Mouse (Mus musculus): Measurements from ENCODE around the gene Kcnh1.
A peak's percentile ranks its signal among the peaks of the same experiment; 100 is the strongest.

Kcnh1 gene

DNA sequence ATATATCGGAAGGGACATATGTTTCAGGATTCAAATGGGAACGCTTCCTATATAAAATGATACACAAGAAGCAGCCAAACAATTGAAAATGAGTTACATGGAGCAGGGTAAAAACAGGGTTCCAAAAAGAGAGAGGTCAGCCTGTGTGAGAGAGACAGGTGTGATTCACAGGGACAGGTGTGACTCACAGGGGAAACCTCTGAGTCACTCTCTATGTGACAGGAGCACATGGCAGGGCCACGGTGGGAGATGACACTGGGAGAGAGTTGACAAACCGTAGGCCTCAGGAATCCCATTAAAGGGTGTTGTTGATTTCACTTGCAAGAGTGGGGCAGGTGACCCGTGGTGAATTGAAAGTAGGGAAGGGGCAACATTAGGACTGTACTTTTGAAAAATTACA lies 228.6 kb downstream of the Kcnh1 start:
- no peak for DNase-seq

DNA sequence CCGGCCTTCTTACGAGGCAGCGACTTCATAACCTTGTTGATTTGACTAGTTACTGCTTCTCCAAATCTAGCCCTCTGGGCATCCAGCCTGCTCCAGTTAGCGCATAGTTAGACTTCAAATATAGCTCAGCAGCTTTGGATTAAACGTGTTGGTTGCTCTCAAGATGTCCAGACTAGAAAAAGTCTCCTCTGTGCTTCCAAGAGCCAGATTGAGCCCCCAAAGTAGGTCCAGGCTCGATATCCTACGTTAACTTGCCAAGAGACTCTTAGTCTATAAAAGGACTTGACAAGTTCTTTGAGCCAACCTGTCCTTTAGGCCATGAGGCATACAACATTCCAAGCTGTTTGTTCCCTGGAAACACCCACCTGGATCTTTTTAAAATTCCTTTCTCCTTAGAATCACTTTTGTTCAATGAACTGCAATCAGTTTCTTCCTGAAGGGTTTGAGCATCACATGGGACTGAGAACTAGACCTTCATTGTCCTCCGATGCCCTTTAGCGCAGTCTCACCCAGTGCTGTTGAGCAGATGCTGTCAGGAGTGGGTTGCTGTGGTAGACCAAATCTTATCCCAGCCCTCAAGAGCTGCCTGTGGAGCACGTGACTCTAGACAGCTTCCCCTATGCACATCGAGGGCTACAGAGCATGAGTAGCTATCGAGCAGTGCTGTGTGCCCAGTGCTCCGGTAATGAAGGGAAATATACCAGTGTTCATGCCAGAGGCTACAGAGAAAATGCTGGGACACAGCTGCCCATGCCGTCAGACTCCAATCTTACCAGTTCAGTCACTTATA lies 231.0 kb downstream of the Kcnh1 start:
- no peak for DNase-seq

DNA sequence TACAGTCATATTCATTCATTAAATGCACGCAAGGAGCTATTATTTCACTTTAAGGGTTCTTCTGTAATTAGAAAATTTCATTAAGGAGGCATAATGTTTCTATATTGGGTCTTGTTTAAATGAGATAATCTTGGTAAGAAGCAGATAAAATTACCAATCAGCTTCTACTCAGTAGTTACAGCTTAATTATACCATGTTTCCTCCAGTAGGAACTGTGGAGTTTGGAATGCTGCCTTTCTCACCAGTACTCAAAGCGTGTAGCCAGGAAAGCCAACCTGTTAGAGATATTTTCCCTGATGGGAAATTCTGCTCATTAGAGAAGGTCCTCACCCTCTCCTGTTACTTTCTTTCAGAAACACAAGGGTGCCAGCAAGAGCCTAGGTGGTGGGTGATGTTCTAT lies 240.8 kb downstream of the Kcnh1 start:
- no peak for DNase-seq

DNA sequence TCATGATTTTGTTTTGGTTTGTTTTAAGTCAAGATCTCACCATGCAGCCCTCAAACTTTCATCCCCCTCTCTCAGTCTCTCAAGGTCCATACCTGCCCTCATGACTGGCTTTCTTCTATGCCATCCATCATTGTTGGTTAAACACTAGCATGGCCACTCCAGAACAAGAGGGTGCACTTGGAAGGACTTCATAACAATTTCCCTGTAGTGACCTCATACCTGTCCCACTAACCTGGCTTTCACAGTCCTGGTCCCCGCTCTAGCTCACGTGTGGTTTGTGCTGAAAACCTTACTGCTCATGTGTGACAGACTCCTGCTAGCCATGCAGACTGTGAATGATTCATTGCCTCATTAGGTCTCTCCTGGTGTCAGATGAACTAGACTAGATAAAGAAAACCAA lies 244.9 kb downstream of the Kcnh1 start:
- no peak for DNase-seq

DNA sequence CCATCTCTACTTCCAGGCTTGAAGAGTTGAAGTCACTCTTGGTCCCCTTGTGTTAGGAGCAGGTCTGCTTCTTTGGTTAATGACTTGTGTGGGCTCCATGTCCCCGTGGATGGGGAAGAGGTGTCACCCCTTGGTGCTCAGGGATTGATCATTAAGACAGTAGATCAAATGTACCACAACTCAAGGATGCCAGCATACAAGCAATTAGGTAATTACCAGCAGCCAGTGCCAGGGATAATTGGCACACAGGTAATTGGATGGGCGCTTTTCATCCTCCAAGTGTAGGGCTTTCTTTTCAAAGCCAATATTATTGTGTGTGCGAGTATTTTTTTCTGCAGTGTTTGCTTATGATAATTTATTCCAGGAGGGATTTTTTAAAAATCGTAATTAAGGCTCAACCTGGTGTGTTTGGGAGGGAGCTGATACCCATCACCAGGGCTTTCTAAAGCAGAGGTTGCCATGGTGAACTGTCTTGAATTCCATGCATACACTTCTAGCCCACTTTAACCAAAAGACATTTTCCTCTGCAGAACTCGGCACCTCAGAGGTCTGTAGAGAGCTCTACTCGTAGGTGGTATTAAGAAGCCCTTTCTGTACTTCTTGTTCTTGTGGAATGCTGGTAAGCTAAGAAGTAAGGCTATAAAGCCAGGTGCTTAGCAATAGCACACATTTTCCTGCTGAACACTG lies 248.7 kb downstream of the Kcnh1 start:
- no peak for DNase-seq

DNA sequence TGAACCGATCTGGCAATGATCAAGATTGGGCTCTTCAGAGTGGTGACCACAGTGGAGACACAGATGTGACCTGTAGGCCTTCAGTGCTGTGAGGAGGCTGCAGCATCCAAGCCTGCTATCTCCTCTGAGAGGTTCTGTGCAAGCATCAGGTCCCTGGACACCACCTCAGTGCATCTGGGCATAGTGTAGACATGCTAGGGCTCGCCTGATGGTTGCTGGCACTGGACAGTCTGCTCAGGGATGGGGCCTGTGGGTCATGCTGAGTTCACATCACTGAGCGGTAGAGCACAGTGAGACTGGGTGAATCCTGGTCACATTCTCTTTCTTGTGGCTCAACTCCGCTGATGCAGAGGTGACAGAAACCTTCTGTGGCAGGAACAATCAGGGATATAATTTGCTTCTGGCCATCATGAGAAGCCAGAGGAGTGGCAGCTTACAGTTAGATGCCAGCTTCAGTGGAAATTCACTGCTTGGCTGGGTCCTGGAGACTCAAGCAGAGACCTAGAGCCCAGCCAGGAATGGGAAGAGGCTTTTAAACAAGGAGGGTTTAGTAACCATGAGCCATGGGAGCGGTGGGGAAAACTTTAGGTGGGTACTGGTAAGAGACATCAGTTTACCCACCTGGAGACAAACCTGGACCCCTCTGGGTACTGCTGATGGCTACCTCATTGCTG lies 252.3 kb downstream of the Kcnh1 start:
- no peak for DNase-seq

DNA sequence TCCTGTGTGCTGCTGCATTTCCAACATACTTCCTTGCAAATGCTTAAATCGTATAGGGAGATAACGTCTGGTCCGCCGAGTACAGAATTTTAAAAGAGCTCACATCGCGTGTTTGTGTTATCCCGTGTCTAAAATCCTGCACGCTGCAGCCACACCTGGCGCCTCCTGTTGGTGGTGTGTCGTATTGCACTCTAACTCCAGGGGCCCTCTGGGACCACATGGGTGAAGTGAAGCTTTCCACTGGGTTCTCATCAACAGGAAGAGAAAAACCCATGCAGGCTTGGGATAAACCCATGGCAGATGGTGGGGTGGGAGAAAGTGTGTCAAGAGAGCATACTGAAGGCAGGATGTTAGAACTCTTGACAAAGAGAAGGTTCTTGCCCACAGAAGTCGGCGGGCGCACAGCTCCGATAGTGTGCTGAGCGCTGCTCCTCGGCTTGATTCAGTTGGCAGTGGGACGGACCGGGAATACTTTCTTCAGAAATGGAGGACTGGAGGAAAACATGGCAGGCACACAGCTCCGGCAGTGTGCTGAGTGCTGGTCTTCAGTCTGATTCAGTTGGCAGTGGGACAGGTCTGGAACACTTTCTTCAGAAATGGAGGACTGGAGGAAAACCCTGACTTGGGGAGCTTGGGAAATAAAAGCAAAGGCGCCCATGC lies 253.6 kb downstream of the Kcnh1 start:
- peak; percentile 16 to 24 for DNase-seq

DNA sequence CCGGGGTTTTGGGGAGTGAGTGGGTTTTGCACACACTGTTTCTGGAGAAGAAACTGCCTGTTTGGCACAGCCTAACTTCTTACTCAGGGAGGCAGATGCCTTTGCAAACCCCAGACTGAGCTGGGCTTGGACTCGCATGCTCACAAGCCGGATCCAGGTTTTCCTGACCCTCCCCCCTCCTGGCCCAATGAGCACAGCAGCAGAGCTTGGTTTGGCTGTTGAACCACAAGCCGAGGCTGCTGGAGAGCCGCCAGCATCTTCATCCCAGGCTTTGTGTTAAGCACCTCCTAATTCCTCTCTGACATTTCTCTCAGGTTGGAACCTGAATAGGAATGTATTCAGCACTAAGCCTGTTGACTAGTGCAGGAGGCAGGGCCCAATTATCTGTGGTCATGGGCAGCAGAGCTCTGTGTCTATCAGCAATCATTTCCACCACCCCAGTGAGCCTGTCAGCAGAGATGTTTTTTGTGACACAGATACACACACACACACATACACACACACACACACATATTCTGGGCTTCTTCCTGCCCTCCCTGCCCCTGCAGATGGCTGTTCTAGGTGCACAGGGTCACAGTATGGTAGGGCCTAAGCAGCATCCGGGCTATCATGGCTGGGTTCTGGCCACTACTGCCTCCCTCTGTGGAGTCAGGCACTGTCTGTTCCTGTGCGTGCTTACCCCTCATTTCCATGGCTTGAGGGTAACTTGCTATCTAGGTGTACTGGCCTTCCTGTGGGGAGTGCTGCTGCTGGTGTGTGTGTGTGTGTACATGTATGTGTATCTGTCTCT lies 254.3 kb downstream of the Kcnh1 start:
- peak; percentile 66 to 72 for DNase-seq

DNA sequence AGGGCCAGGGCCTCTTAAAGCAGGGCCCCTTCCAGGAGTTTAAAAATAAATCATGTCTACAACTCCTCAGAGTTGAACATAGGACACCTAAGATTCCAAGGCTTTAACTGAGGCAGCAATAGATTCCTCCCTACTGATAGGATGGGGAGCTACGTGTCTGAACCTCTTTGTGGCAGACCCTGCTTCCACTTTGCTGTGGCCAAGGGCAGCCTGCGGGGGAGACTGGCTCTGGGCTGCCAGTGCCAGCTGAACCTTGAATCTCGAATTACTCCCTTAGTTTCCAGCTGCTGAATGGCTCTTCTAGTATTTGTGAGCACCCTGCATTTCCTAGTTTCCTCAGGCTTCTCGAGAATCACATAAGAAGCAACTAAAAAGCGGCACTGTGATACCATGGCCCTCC lies 255.6 kb downstream of the Kcnh1 start:
- DNase-seq = peak; percentile 19 to 50

DNA sequence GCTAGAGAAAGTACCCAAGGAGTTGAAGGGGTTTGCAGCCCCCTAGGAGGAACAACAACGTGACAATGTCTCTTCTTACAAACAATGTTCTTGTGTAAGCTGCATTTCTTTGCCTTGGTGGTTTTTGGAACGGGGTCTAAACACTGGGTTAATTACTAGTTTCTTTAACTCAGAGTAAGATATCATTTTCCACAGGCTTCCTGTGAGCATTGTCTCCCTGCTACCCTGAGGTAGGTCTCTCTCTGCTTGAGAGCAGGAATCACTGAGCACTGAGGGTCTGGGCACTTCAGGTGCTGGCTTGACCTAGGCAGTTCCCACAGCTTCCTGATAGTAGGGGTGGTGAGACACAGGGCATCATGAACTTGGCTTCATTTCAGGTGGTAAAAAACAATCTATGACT lies 257.1 kb downstream of the Kcnh1 start:
- no peak for DNase-seq

DNA sequence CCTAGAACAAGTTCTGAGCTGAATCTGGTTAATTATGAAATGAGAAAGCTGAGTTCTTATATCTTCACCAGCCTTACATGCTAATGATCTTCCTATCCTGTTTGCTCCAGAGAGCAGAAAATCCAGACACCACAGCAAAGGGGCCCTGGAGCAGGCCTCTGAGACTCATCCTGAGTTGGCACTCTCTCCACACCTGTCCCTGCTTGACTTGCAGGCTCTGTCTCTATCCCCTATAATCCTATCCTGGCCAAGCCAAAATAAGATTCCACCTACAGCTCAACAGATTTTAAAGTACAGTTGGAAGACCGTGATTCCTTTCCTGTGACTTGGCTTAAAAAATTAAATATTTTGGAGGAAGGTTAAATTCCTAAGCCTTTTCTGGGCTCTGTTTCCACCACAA lies 257.9 kb downstream of the Kcnh1 start:
- DNase-seq = no peak

DNA sequence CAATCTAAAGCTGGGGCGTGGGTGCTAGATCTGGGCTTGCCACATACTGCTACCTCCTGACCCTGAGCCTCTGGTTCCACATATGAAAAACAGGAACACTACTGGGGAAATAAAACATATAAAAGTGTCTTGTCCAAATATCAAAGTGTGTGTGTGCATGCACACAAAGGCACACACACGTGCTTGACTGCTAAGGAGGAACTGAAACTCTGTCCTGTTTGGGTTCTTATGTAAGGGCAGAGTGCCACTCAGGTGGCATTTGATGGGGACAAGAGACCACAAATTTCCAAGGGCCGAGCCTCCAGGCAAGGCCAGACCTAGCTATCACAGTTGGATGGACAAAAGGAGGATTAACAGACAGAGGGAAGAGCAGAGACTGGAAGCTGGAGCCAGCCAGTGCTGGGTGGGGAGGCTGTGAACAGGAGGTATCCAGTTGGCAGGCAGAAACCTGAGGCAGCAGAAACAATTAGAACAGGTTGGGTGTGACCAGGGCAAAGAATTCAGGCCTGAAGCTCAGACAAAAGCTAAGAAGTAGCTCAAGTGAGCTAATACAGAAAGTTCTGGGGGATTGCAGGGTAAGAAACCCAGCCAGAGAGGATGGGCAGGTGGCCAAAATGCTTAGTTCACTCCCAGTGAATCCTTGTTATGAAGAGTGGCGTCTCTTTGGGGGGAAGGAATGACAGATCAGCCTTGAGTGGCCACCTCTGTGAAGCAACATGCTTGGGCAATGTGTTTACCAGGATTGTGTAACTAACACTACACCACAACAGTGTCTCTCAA lies 259.2 kb downstream of the Kcnh1 start:
- peak in 1 of 2 experiments; percentile 12 for DNase-seq

DNA sequence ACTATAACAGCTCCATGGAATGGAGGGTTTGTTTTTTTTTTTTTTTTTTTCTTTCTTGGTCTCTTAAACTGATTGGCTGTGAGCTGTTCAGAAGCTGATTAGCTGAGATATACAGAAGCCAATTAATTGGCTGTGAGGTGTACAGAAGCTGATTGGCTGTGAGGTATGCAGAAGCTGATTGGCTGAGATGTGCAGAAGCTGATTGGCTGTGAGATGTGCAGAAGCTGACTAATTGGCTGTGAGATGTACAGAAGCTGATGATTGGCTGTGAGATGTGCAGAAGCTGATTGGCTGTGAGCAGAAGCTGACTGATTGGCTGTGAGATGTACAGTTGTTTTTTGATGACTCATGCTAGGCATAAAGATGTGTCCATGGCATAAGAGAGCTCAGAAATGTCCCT lies 259.9 kb downstream of the Kcnh1 start:
- no peak for DNase-seq

DNA sequence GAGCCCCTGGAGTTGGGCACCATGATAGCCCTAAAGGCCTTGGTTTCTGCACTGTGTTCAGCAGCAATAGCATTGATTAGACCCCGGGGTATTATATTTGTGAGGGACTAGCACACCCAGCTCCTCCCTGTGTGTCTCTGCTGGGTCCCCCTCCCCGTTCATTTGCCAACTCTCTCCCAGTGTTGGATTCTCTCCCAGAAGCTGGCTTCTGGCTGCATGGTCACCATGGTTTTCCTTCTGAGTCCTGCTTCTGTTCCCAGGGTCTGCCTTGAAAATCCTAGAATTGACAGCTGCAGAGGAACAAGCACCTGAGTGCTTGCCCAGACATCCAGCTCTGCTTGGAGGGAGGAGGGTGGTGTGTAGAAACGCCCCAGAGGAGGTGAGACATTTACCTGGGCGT lies 261.1 kb downstream of the Kcnh1 start:
- DNase-seq = no peak

DNA sequence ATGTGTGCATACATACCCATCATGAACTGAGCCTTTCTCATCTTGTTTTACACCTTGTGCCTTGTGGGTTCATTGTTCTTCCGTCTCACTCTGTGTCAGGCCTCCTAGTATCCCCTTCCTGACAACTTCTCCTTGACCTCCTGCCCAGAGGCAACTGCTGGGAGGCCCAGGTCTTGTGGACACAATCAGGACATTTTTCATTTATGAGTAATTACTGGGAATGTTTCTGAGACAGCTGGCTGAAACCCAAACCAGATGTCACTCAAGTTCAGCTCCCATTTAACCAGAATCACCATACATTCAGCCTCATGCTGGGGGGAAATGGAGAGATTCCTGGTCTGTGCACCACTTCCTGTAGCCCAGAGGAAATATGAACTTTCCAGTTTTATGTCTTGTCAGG lies 263.9 kb downstream of the Kcnh1 start:
- no peak for DNase-seq

DNA sequence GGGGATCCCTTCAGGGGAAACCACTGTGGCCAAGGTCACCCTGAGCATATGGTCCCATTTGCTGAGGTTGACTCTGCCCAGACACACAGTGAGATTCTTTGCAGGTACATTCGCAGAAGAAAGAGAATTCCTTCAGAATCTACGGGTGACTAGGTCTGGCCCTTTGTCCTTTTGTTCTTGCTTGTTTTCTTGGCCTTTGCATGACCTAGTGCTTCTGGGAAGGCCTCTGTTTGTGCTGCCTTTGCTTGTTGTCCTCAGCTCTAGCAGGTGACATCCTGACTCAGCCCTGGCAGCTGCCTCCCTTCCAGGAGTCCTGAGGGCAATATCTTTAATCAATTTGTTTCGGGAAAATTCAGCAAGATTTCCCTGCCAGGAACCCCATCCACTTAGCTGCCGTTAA lies 264.4 kb downstream of the Kcnh1 start:
- DNase-seq = no peak

DNA sequence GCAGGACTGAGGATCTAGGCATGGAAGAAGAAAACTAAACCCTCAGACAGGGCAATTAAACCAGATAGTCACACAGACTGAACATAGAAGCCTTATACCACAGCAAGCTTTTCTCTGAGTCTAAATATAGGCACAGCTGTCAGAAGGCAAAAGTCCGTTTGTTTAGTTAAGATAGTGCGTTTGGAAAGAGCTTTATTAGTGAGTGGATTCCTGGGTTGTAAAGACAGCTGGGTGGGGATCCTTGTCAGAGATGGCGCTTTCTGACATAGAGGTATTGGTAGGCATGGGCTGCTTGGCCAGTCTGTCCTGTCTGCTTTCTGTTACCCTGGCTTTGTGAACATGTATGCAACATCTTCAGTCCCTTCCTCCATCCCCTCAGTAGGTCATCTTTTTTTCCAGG lies 266.5 kb downstream of the Kcnh1 start:
- DNase-seq = no peak

DNA sequence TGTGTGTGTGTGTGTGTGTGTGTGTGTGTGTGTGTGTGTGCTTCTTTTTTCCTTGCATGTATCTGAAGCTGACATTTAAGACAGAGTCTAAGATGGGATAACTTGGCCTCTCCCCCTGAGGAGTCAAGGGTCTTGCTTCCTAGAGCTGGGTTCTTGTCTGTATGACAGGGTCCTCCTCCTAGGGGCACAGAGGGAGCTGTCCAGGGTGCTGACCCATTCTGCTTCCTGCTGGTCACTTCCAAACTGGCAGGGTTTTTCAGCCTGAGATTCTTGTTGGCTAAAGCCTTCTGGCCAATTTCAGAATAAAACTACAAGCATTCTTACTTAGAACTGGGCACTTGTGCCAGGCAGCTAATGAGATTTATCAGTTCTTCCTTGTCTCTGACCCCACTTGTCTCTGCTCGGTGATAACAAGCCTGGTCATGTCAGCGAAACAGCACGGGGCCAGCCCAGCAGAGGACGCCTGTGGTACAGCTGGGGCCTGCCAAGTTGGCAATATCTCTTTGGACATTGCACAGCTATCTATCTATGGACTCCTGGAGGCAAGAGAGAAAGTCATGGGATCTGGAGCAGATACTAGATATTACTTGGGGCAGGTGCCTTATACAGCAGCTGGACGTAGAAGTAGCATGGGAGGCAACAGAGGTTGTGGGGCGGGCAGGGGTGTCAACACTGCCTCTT lies 267.1 kb downstream of the Kcnh1 start:
- DNase-seq = peak; percentile 89 to 91

DNA sequence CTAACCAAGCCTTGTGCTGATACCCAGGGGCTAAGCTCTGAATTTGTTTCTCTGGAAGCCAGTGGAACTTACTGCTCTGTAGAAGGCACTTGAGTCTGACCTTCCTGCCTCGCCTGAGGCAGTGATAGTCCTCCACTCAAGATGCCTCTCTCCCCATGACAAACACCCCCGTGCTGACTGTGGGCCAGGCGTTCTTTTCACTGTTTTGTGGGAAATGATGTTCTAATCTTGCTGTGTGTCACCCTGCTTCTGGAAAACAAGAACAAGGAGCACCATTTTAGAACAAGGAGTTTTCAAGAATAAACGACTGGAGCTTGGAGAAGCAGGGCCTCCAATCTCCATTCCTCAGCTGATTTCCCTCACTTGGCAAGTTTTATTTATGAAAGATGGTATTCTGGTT lies 273.2 kb downstream of the Kcnh1 start:
- DNase-seq = no peak

DNA sequence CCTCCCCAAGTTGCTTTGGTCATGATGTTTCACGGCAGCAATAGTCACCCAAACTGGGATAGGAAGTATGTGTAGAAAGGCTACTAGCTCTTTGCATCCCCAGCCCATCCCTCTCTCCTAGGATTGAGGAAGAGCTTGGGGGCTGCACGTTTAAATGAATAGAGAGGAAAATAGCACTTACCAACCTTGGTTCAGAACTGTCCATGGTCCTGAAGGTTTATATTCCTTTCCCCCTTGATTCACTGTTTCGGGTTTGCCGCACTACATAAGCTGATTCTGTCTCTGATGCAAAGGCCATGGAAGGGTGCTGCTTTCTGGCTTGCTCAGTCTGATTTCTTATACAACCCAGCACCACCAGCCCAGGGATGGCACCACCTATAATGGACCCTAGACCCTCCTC lies 281.8 kb downstream of the Kcnh1 start:
- peak in 1 of 2 experiments; percentile 13 for DNase-seq

DNA sequence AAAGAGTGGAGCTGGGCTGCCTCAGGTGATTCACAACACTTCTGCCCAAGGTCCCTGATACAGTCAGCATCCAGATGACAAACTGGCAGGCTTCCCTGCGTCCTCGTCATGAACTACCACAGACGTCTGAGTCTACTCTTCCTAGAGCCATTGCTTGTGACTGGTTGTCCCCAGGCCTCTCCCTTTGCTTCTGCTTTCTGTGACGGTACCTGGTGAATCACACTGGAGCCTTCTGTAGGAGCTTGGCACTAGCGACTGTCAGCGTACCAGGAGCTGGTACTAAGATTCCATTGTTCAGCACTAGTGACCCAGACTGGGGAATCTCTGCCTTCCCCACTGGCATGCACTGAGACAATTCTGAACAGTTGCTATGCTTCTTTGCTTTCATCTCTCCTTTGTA lies 282.6 kb downstream of the Kcnh1 start:
- no peak for DNase-seq
